Mouse (Mus musculus): Measurements from ENCODE around the gene Adam1b. TPM values are rescaled to one million over a fixed set of nuclear protein-coding genes. Genes with fewer than 3 reads are reported as not detected.

Gene Adam1b
- polyA plus RNA-seq (2014; fragmentation: Nextera tagmentation; extraction: Ambion mirVana): 0.07 and 0.16 TPM in 2 replicates

GRCm38 (mm10) chr5:121503231-121503630 lies at the start of gene Adam1b:
Gene Adam1b (minus strand): TSS chr5:121503435.
- H3K4me2 ChIP-seq (ENCODE audit: low read length): no peak within 1 kb of the TSS
- ATAC-seq (replicated peaks; ENCODE audit: low FRiP score, low TSS enrichment, low read depth) (no peak), DNase-seq (ENCODE audit: low spot score) (no peak)
- no peak within 1 kb of the TSS for H3K9ac ChIP-seq (ENCODE audit: low read length)
- no peak within 1 kb of the TSS for H3K27ac ChIP-seq (ENCODE audit: low read depth)
- H3K4me1 ChIP-seq (replicated peaks; ENCODE audit: control insufficient read depth, insufficient read depth, low read length): no peaks in the 10 kb centered on the region
- WGBS: 62% methylated on average over 3 of the region's 3 CpGs
- no peaks in the 10 kb centered on the region for H3K27me3 ChIP-seq (replicated peaks; ENCODE audit: control insufficient read depth, insufficient read depth, low read length)
- no peaks in the 10 kb centered on the region for H3K9me3 ChIP-seq (ENCODE audit: control insufficient read depth, low read length)
- no peak within 1 kb of the TSS for H3K4me3 ChIP-seq (ENCODE audit: low read depth, low read length)
- no peaks in the 10 kb centered on the region for H3K36me3 ChIP-seq (ENCODE audit: control insufficient read depth, insufficient read depth, low read length)

GRCm38 (mm10) chr5:121549196-121549595 lies 46.0 kb upstream of the Adam1b start:
- H3K4me3 ChIP-seq (ENCODE audit: low read depth, low read length): no peak overlapping the region
- peaks cover 6% of the 10 kb centered on the region for H3K4me1 ChIP-seq (replicated peaks; ENCODE audit: control insufficient read depth, insufficient read depth, low read length)
- ATAC-seq (replicated peaks; ENCODE audit: low FRiP score, low TSS enrichment, low read depth): no peak
- no peaks in the 10 kb centered on the region for H3K27me3 ChIP-seq (replicated peaks; ENCODE audit: control insufficient read depth, insufficient read depth, low read length)
- no peak overlapping the region for H3K4me2 ChIP-seq (ENCODE audit: low read length)
- no peak for DNase-seq (ENCODE audit: low spot score)
- no peaks in the 10 kb centered on the region for H3K9me3 ChIP-seq (ENCODE audit: control insufficient read depth, low read length)
- H3K27ac ChIP-seq (ENCODE audit: low read depth): no peak overlapping the region
- H3K9ac ChIP-seq (ENCODE audit: low read length): no peak overlapping the region
- 87% methylated on average over 7 of the region's 7 CpGs for WGBS
- H3K36me3 ChIP-seq (ENCODE audit: control insufficient read depth, insufficient read depth, low read length): no peaks in the 10 kb centered on the region

GRCm38 (mm10) chr5:121547084-121547483 lies 43.8 kb upstream of the Adam1b start:
- 91% methylated on average over 3 of the region's 3 CpGs for WGBS
- Histone ChIP-seq H3K27ac (ENCODE audit: low read depth) (no peak overlapping the region), H3K4me2 (ENCODE audit: low read length) (no peak overlapping the region)

GRCm38 (mm10) chr5:121546530-121546895 lies 43.3 kb upstream of the Adam1b start:
- DNase-seq (ENCODE audit: low spot score): peak; percentile 71
- Histone ChIP-seq H3K4me3 (ENCODE audit: low read depth, low read length) (peak overlapping the region; percentile 93), H3K9ac (ENCODE audit: low read length) (peak overlapping the region; percentile 96), H3K4me1 (replicated peaks; ENCODE audit: control insufficient read depth, insufficient read depth, low read length) (peaks cover 13% of the 10 kb centered on the region), H3K27ac (ENCODE audit: low read depth) (peak overlapping the region; percentile 97; the same call in 1 of the 2 replicates), H3K36me3 (ENCODE audit: control insufficient read depth, insufficient read depth, low read length) (no peaks in the 10 kb centered on the region), H3K4me2 (ENCODE audit: low read length) (peak overlapping the region; percentile 54), H3K27me3 (replicated peaks; ENCODE audit: control insufficient read depth, insufficient read depth, low read length) (no peaks in the 10 kb centered on the region), H3K9me3 (ENCODE audit: control insufficient read depth, low read length) (no peaks in the 10 kb centered on the region)
- 28% methylated on average over 6 of the region's 6 CpGs for WGBS
- peak; percentile 37; the same call in 1 of the 2 replicates for ATAC-seq (replicated peaks; ENCODE audit: low FRiP score, low TSS enrichment, low read depth)

More at GRCm38 (mm10) chr5:121547084-121547483, 43.8 kb upstream of the Adam1b start:
- Histone ChIP-seq H3K27me3 (replicated peaks; ENCODE audit: control insufficient read depth, insufficient read depth, low read length) (no peaks in the 10 kb centered on the region), H3K9me3 (ENCODE audit: control insufficient read depth, low read length) (no peaks in the 10 kb centered on the region), H3K36me3 (ENCODE audit: control insufficient read depth, insufficient read depth, low read length) (no peaks in the 10 kb centered on the region), H3K4me1 (replicated peaks; ENCODE audit: control insufficient read depth, insufficient read depth, low read length) (peaks cover 13% of the 10 kb centered on the region), H3K4me3 (ENCODE audit: low read depth, low read length) (no peak overlapping the region), H3K9ac (ENCODE audit: low read length) (no peak overlapping the region)
- DNase-seq (ENCODE audit: low spot score): no peak
- ATAC-seq (replicated peaks; ENCODE audit: low FRiP score, low TSS enrichment, low read depth): no peak

- WGBS: 2% methylated on average over 45 of the region's 55 CpGs
- no peaks in the 10 kb centered on the region for H3K9me3 ChIP-seq (ENCODE audit: control insufficient read depth, low read length)
- DNase-seq (ENCODE audit: low spot score): peak; percentile 100
- ATAC-seq (replicated peaks; ENCODE audit: low FRiP score, low TSS enrichment, low read depth): peak; percentile 97
- peak within 1 kb of the TSS; percentile 83 for H3K4me2 ChIP-seq (ENCODE audit: low read length)
- peak within 1 kb of the TSS; percentile 96 for H3K9ac ChIP-seq (ENCODE audit: low read length)
- peak within 1 kb of the TSS; percentile 93 for H3K4me3 ChIP-seq (ENCODE audit: low read depth, low read length)
- peak within 1 kb of the TSS; percentile 97 for H3K27ac ChIP-seq (ENCODE audit: low read depth)
- no peaks in the 10 kb centered on the region for H3K27me3 ChIP-seq (replicated peaks; ENCODE audit: control insufficient read depth, insufficient read depth, low read length)
- H3K4me1 ChIP-seq (replicated peaks; ENCODE audit: control insufficient read depth, insufficient read depth, low read length): peaks cover 13% of the 10 kb centered on the region
- H3K36me3 ChIP-seq (ENCODE audit: control insufficient read depth, insufficient read depth, low read length): no peaks in the 10 kb centered on the region
These were observed 42.7 kb upstream of the Adam1b start, which contains the start of gene Mapkapk5 for GRCm38 (mm10) chr5:121545793-121546529. Gene Mapkapk5 (minus strand): TSS chr5:121545905.

- Histone ChIP-seq H3K27ac (ENCODE audit: low read depth) (peak within 1 kb of the TSS; percentile 97), H3K9me3 (ENCODE audit: control insufficient read depth, low read length) (no peaks in the 10 kb centered on the region), H3K4me3 (ENCODE audit: low read depth, low read length) (peak within 1 kb of the TSS; percentile 93), H3K4me1 (replicated peaks; ENCODE audit: control insufficient read depth, insufficient read depth, low read length) (peaks cover 13% of the 10 kb centered on the region), H3K36me3 (ENCODE audit: control insufficient read depth, insufficient read depth, low read length) (no peaks in the 10 kb centered on the region), H3K27me3 (replicated peaks; ENCODE audit: control insufficient read depth, insufficient read depth, low read length) (no peaks in the 10 kb centered on the region), H3K9ac (ENCODE audit: low read length) (peak within 1 kb of the TSS; percentile 96), H3K4me2 (ENCODE audit: low read length) (peak within 1 kb of the TSS; percentile 83)
- WGBS: under 1% methylated on average over 47 of the region's 97 CpGs
- DNase-seq (ENCODE audit: low spot score) (peak; percentile 77), ATAC-seq (replicated peaks; ENCODE audit: low FRiP score, low TSS enrichment, low read depth) (peak; percentile 33)
These were observed 41.9 kb upstream of the Adam1b start, which contains the start of the genes Adam1a and Gm42878 for GRCm38 (mm10) chr5:121544910-121545792. Gene Adam1a (minus strand): TSS chr5:121545482. Gene Gm42878 (minus strand): TSS chr5:121545482.

GRCm38 (mm10) chr5:121543370-121543769 lies 40.1 kb upstream of the Adam1b start:
- ATAC-seq (replicated peaks; ENCODE audit: low FRiP score, low TSS enrichment, low read depth) (no peak), DNase-seq (ENCODE audit: low spot score) (no peak)
- no peak overlapping the region for H3K4me2 ChIP-seq (ENCODE audit: low read length)
- no peaks in the 10 kb centered on the region for H3K9me3 ChIP-seq (ENCODE audit: control insufficient read depth, low read length)
- H3K4me1 ChIP-seq (replicated peaks; ENCODE audit: control insufficient read depth, insufficient read depth, low read length): peaks cover 13% of the 10 kb centered on the region
- H3K27ac ChIP-seq (ENCODE audit: low read depth): no peak overlapping the region
- WGBS: 80% methylated on average over 3 of the region's 3 CpGs
- H3K27me3 ChIP-seq (replicated peaks; ENCODE audit: control insufficient read depth, insufficient read depth, low read length): no peaks in the 10 kb centered on the region
- no peak overlapping the region for H3K9ac ChIP-seq (ENCODE audit: low read length)
- 0 out of 2 replicates have a peak, but pooled peaks cover 10% of the 10 kb centered on the region for H3K36me3 ChIP-seq (ENCODE audit: control insufficient read depth, insufficient read depth, low read length)
- H3K4me3 ChIP-seq (ENCODE audit: low read depth, low read length): no peak overlapping the region

GRCm38 (mm10) chr5:121541235-121541634 lies 38.0 kb upstream of the Adam1b start:
- H3K9me3 ChIP-seq (ENCODE audit: control insufficient read depth, low read length): no peaks in the 10 kb centered on the region
- ATAC-seq (replicated peaks; ENCODE audit: low FRiP score, low TSS enrichment, low read depth) (no peak), DNase-seq (ENCODE audit: low spot score) (no peak)
- H3K27ac ChIP-seq (ENCODE audit: low read depth): no peak overlapping the region
- H3K4me3 ChIP-seq (ENCODE audit: low read depth, low read length): no peak overlapping the region
- peaks cover 13% of the 10 kb centered on the region for H3K4me1 ChIP-seq (replicated peaks; ENCODE audit: control insufficient read depth, insufficient read depth, low read length)
- H3K9ac ChIP-seq (ENCODE audit: low read length): no peak overlapping the region
- WGBS: 81% methylated on average over 7 of the region's 7 CpGs
- H3K27me3 ChIP-seq (replicated peaks; ENCODE audit: control insufficient read depth, insufficient read depth, low read length): no peaks in the 10 kb centered on the region
- H3K4me2 ChIP-seq (ENCODE audit: low read length): no peak overlapping the region
- peaks cover 27% of the 10 kb centered on the region for H3K36me3 ChIP-seq (ENCODE audit: control insufficient read depth, insufficient read depth, low read length)

Data from intestine, embryonic 14.5 days (tissue).